Mouse (Mus musculus): ENCODE measurements around the gene Mycbpap. TPM values are rescaled to one million over a fixed set of nuclear protein-coding genes. Genes with fewer than 3 reads are reported as not detected.

The Mycbpap gene
- 1.9 and 2.7 TPM in 2 replicates for polyA plus RNA-seq (2015; fragmentation: Nextera tagmentation; extraction: Ambion mirVana)

- no peaks in the 10 kb centered on the region for H3K27me3 ChIP-seq (replicated peaks)
- no peaks in the 10 kb centered on the region for H3K9me3 ChIP-seq
- H3K9ac ChIP-seq: peak within 1 kb of the TSS; percentile 6; the same call in 1 of the 2 replicates
- peak within 1 kb of the TSS; percentile 58 for H3K4me3 ChIP-seq (replicated peaks)
- H3K36me3 ChIP-seq: no peaks in the 10 kb centered on the region
- WGBS: 2% methylated on average over 42 of the region's 42 CpGs
- H3K4me1 ChIP-seq: peaks cover 10% of the 10 kb centered on the region; the same call in 1 of the 2 replicates
- H3K4me2 ChIP-seq: peak within 1 kb of the TSS; percentile 92
- no peak within 1 kb of the TSS for H3K27ac ChIP-seq
- ATAC-seq (ENCODE audit: insufficient read depth, low FRiP score, low read depth): peak; percentile 73
These were observed at the start of gene Mycbpap for GRCm38 (mm10) chr11:94521219-94521843. Mycbpap (minus strand) TSS chr11:94521742.

GRCm38 (mm10) chr11:94570612-94571011 lies 49.1 kb upstream of the Mycbpap start:
- Histone ChIP-seq H3K9ac (no peak overlapping the region), H3K4me1 (no peaks in the 10 kb centered on the region; the same call in 1 of the 2 replicates), H3K27me3 (replicated peaks) (0 out of 2 replicates have a peak, but pooled peaks cover 4% of the 10 kb centered on the region), H3K27ac (peak overlapping the region; percentile 36), H3K4me2 (no peak overlapping the region), H3K36me3 (no peaks in the 10 kb centered on the region), H3K9me3 (no peaks in the 10 kb centered on the region), H3K4me3 (replicated peaks) (no peak overlapping the region)
- no peak for ATAC-seq (ENCODE audit: insufficient read depth, low FRiP score, low read depth)
- WGBS: 40% methylated on average over 9 of the region's 9 CpGs

GRCm38 (mm10) chr11:94567326-94567725 lies 45.8 kb upstream of the Mycbpap start:
- no peak for ATAC-seq (ENCODE audit: insufficient read depth, low FRiP score, low read depth)
- 0 out of 2 replicates have a peak, but pooled peaks cover 6% of the 10 kb centered on the region for H3K27me3 ChIP-seq (replicated peaks)
- no peak overlapping the region for H3K27ac ChIP-seq
- no peak overlapping the region for H3K4me3 ChIP-seq (replicated peaks)
- H3K9ac ChIP-seq: no peak overlapping the region
- peaks cover 3% of the 10 kb centered on the region for H3K4me1 ChIP-seq
- 0 out of 2 replicates have a peak overlapping the region, but pooled peaks have one; percentile 2 for H3K4me2 ChIP-seq
- no peaks in the 10 kb centered on the region for H3K36me3 ChIP-seq
- H3K9me3 ChIP-seq: no peaks in the 10 kb centered on the region
- 73% methylated on average over 7 of the region's 7 CpGs for WGBS

- Histone ChIP-seq H3K9ac (no peak overlapping the region), H3K27ac (no peak overlapping the region), H3K4me3 (replicated peaks) (no peak overlapping the region), H3K4me1 (peaks cover 3% of the 10 kb centered on the region), H3K9me3 (no peaks in the 10 kb centered on the region), H3K36me3 (no peaks in the 10 kb centered on the region), H3K27me3 (replicated peaks) (0 out of 2 replicates have a peak, but pooled peaks cover 6% of the 10 kb centered on the region), H3K4me2 (no peak overlapping the region)
- ATAC-seq (ENCODE audit: insufficient read depth, low FRiP score, low read depth): no peak
- 66% methylated on average over 6 of the region's 6 CpGs for WGBS
These were observed 45.0 kb upstream of the Mycbpap start for GRCm38 (mm10) chr11:94566534-94566933.

GRCm38 (mm10) chr11:94565151-94565479 lies 43.6 kb upstream of the Mycbpap start:
- peak; percentile 40; the same call in 1 of the 2 replicates for ATAC-seq (ENCODE audit: insufficient read depth, low FRiP score, low read depth)
- Histone ChIP-seq H3K36me3 (no peaks in the 10 kb centered on the region), H3K27ac (peak overlapping the region; percentile 55; the same call in 1 of the 2 replicates), H3K4me3 (replicated peaks) (peak overlapping the region; percentile 9; the same call in 1 of the 2 replicates), H3K4me2 (peak overlapping the region; percentile 44), H3K27me3 (replicated peaks) (0 out of 2 replicates have a peak, but pooled peaks cover 6% of the 10 kb centered on the region), H3K4me1 (peaks cover 3% of the 10 kb centered on the region), H3K9me3 (no peaks in the 10 kb centered on the region), H3K9ac (no peak overlapping the region)
- WGBS: 21% methylated on average over 16 of the region's 16 CpGs

GRCm38 (mm10) chr11:94564437-94565150 lies 43.1 kb upstream of the Mycbpap start, which contains the start of gene Chad:
Chad (plus strand) TSS chr11:94565047.
- ATAC-seq (ENCODE audit: insufficient read depth, low FRiP score, low read depth): peak; percentile 59
- Histone ChIP-seq H3K4me3 (replicated peaks) (peak within 1 kb of the TSS; percentile 9), H3K9me3 (no peaks in the 10 kb centered on the region), H3K36me3 (no peaks in the 10 kb centered on the region), H3K27me3 (replicated peaks) (0 out of 2 replicates have a peak, but pooled peaks cover 6% of the 10 kb centered on the region), H3K4me2 (peak within 1 kb of the TSS; percentile 44), H3K27ac (peak within 1 kb of the TSS; percentile 55), H3K4me1 (peaks cover 3% of the 10 kb centered on the region), H3K9ac (no peak within 1 kb of the TSS)
- WGBS: 9% methylated on average over 35 of the region's 35 CpGs

GRCm38 (mm10) chr11:94563821-94564220 lies 42.3 kb upstream of the Mycbpap start:
- Histone ChIP-seq H3K4me3 (replicated peaks) (peak overlapping the region; percentile 9; the same call in 1 of the 2 replicates), H3K4me1 (peaks cover 3% of the 10 kb centered on the region), H3K36me3 (peaks cover 3% of the 10 kb centered on the region; the same call in 1 of the 2 replicates), H3K9me3 (no peaks in the 10 kb centered on the region), H3K27me3 (replicated peaks) (0 out of 2 replicates have a peak, but pooled peaks cover 6% of the 10 kb centered on the region), H3K27ac (peak overlapping the region; percentile 55; the same call in 1 of the 2 replicates), H3K4me2 (peak overlapping the region; percentile 44), H3K9ac (no peak overlapping the region)
- 0 out of 2 replicates have a peak, but pooled peaks have one; percentile 1 for ATAC-seq (ENCODE audit: insufficient read depth, low FRiP score, low read depth)
- WGBS: 54% methylated on average over 5 of the region's 5 CpGs

GRCm38 (mm10) chr11:94563383-94563782 lies 41.8 kb upstream of the Mycbpap start:
- no peak for ATAC-seq (ENCODE audit: insufficient read depth, low FRiP score, low read depth)
- no peak overlapping the region for H3K4me2 ChIP-seq
- no peak overlapping the region for H3K9ac ChIP-seq
- no peak overlapping the region for H3K4me3 ChIP-seq (replicated peaks)
- no peak overlapping the region for H3K27ac ChIP-seq
- peaks cover 4% of the 10 kb centered on the region; the same call in 1 of the 2 replicates for H3K36me3 ChIP-seq
- 0 out of 2 replicates have a peak, but pooled peaks cover 6% of the 10 kb centered on the region for H3K27me3 ChIP-seq (replicated peaks)
- peaks cover 3% of the 10 kb centered on the region for H3K4me1 ChIP-seq
- 94% methylated on average over 5 of the region's 5 CpGs for WGBS
- H3K9me3 ChIP-seq: no peaks in the 10 kb centered on the region

- H3K4me1 ChIP-seq: no peaks in the 10 kb centered on the region
- H3K9ac ChIP-seq: no peak overlapping the region
- ATAC-seq (ENCODE audit: insufficient read depth, low FRiP score, low read depth): peak; percentile 14; the same call in 1 of the 2 replicates
- no peak overlapping the region for H3K4me2 ChIP-seq
- WGBS: 65% methylated on average over 3 of the region's 3 CpGs
- H3K4me3 ChIP-seq (replicated peaks): no peak overlapping the region
- peaks cover 4% of the 10 kb centered on the region; the same call in 1 of the 2 replicates for H3K36me3 ChIP-seq
- no peak overlapping the region for H3K27ac ChIP-seq
- H3K27me3 ChIP-seq (replicated peaks): no peaks in the 10 kb centered on the region
- no peaks in the 10 kb centered on the region for H3K9me3 ChIP-seq
These were observed 36.7 kb upstream of the Mycbpap start for GRCm38 (mm10) chr11:94558226-94558625.

GRCm38 (mm10) chr11:94550442-94550744 lies 28.9 kb upstream of the Mycbpap start:
- Histone ChIP-seq H3K9ac (no peak overlapping the region), H3K4me2 (no peak overlapping the region), H3K4me3 (replicated peaks) (no peak overlapping the region), H3K27ac (no peak overlapping the region), H3K9me3 (no peaks in the 10 kb centered on the region), H3K36me3 (no peaks in the 10 kb centered on the region), H3K27me3 (replicated peaks) (no peaks in the 10 kb centered on the region), H3K4me1 (peaks cover 10% of the 10 kb centered on the region)
- 74% methylated on average over 5 of the region's 5 CpGs for WGBS
- no peak for ATAC-seq (ENCODE audit: insufficient read depth, low FRiP score, low read depth)

GRCm38 (mm10) chr11:94549691-94550441 lies 28.3 kb upstream of the Mycbpap start:
- Histone ChIP-seq H3K9ac (no peak overlapping the region), H3K36me3 (no peaks in the 10 kb centered on the region), H3K4me1 (peaks cover 10% of the 10 kb centered on the region), H3K4me3 (replicated peaks) (no peak overlapping the region), H3K27ac (peak overlapping the region; percentile 90), H3K27me3 (replicated peaks) (no peaks in the 10 kb centered on the region), H3K9me3 (no peaks in the 10 kb centered on the region), H3K4me2 (peak overlapping the region; percentile 95; the same call in 1 of the 2 replicates)
- no peak for ATAC-seq (ENCODE audit: insufficient read depth, low FRiP score, low read depth)
- 52% methylated on average over 10 of the region's 10 CpGs for WGBS
